Mouse (Mus musculus) T-helper 2 cell (primary cell): ENCODE results near the gene Cox18.

Experiments
- in situ Hi-C: fragments of 300-600 bp; cut with MboI, MseI; formaldehyde crosslinking; loops from one replicate; pipeline ENCODE4 v1.15.1; 2025; ENCODE audit warnings: high pct_unique_total_duplicates

Cox18 gene

GRCm38 (mm10) chr5:90179094-90179493 lies 44.7 kb downstream of the Cox18 start:
- in situ Hi-C loops = no loop called here

DNA sequence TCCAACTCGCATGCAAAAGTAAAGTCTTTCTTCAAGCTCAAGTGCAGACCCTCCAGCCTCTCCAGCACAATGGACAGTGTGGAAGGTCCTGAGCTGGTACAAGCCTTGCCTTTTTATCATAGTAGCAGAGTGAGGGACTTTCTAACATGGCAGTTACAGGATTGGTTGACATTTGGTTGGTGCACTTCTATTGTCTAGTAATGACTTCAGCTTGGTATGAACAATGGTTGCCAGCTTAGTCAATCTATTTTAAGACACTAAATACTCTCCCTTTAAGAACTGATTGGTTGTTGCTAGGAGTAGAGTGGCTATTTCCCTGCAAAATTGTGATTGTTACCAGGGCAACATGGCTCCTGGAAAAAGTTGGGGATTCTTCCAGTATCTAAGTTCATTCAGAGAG lies 45.7 kb downstream of the Cox18 start:
- in situ Hi-C loops = no loop called here
